Comparison of ENCODE assay signal across 7 mouse cellular contexts in genomic region chr2:30692561-30693205, GRCm38 (mm10).
DNase-seq lines count a peak whose midpoint lies in the region; ATAC-seq and TF ChIP-seq lines count a peak whose summit lies in the region.

No protein-coding gene starts in this region.

- peak; percentile 44 for ATAC-seq in heart, embryonic 14.5 days (ENCODE audit: insufficient number of reproducible peaks, insufficient read depth, low FRiP score, low read depth)
- peak; percentile 93 for ATAC-seq in midbrain, embryonic 11.5 days (ENCODE audit: low FRiP score)

- peak; percentile 50 for DNase-seq in urinary bladder, postnatal 14 days (ENCODE audit: low spot score)
- DNase-seq in urinary bladder, postnatal 10 days (ENCODE audit: low spot score), result no peak
- DNase-seq in embryo, embryonic 10.5 days (ENCODE audit: low spot score), result peak; percentile 92
- DNase-seq in kidney, postnatal 4 days, result peak; percentile 75 to 83
- DNase-seq in midbrain, embryonic 11.5 days (ENCODE audit: low spot score, missing footprints), result peak; percentile 97

- H3K9me3 ChIP-seq in heart, embryonic 14.5 days (ENCODE audit: control insufficient read depth, low read length), result no peaks in the 10 kb centered on the region
- H3K9me3 ChIP-seq in midbrain, embryonic 11.5 days (ENCODE audit: control insufficient read depth, low read length), result no peaks in the 10 kb centered on the region

- H3K9ac ChIP-seq in heart, embryonic 14.5 days (ENCODE audit: low read length), result peak overlapping the region; percentile 55
- peak overlapping the region; percentile 67 for H3K9ac ChIP-seq in midbrain, embryonic 11.5 days (ENCODE audit: low read length)

- H3K4me2 ChIP-seq in heart, embryonic 14.5 days (ENCODE audit: low read length), result peak overlapping the region; percentile 83
- H3K4me2 ChIP-seq in midbrain, embryonic 11.5 days, result peak overlapping the region; percentile 50

- TF ChIP-seq CTCF in testis, adult 2 months (IDR thresholded peaks at IDR 0.05; ENCODE audit: control insufficient read depth, insufficient read depth, insufficient replicate concordance, low read depth, low read length), result no peak

- H3K4me1 ChIP-seq in heart, embryonic 14.5 days (ENCODE audit: control insufficient read depth in 2 of 2, insufficient read depth in 2 of 2, low read length in 2 of 2), result peaks cover 41 to 52% of the 10 kb centered on the region in 2 experiments
- peaks cover 39% of the 10 kb centered on the region for H3K4me1 ChIP-seq in midbrain, embryonic 11.5 days (ENCODE audit: control insufficient read depth, insufficient read depth, low read length)
- H3K4me1 ChIP-seq in testis, adult 2 months (ENCODE audit: control insufficient read depth, insufficient read depth, low read length), result peaks cover 10% of the 10 kb centered on the region

- no peak for TF ChIP-seq POLR2A in testis, adult 2 months (IDR thresholded peaks at IDR 0.05; ENCODE audit: control insufficient read depth, low read depth, low read length)

- WGBS in heart, embryonic 14.5 days, result 4% methylated on average over 13 of the region's 13 CpGs
- under 1% methylated on average over 13 of the region's 13 CpGs for WGBS in midbrain, embryonic 11.5 days

- no peaks in the 10 kb centered on the region for H3K27me3 ChIP-seq in heart, embryonic 14.5 days (ENCODE audit: control insufficient read depth, insufficient read depth, low read length)
- no peaks in the 10 kb centered on the region for H3K27me3 ChIP-seq in midbrain, embryonic 11.5 days (ENCODE audit: control insufficient read depth, insufficient read depth, low read length)
- H3K27me3 ChIP-seq in testis, adult 2 months (ENCODE audit: control insufficient read depth, insufficient read depth, low read length), result no peaks in the 10 kb centered on the region

- peak overlapping the region in 1 of 2 experiments; percentile 45; a peak in 3 of 4 replicates for H3K4me3 ChIP-seq in heart, embryonic 14.5 days (ENCODE audit: control insufficient read depth in 1 of 2, insufficient read depth in 1 of 2, low read depth in 1 of 2, low read length in 2 of 2)
- peak overlapping the region; percentile 26; the same call in 1 of the 2 replicates for H3K4me3 ChIP-seq in midbrain, embryonic 11.5 days (ENCODE audit: low read depth, low read length)
- H3K4me3 ChIP-seq in testis, adult 2 months (ENCODE audit: control insufficient read depth, low read depth, low read length), result peak overlapping the region; percentile 78

- H3K27ac ChIP-seq in heart, embryonic 14.5 days (replicated peaks in 1 of 2; ENCODE audit: control insufficient read depth in 1 of 2, insufficient read depth in 1 of 2, low read depth in 2 of 2, low read length in 2 of 2), result peak overlapping the region; percentile 76 to 95
- H3K27ac ChIP-seq in midbrain, embryonic 11.5 days (ENCODE audit: low read depth, low read length), result peak overlapping the region; percentile 99
- no peak overlapping the region for H3K27ac ChIP-seq in testis, adult 2 months (ENCODE audit: control insufficient read depth, insufficient read depth, low read depth, low read length)

- no peaks in the 10 kb centered on the region for H3K36me3 ChIP-seq in heart, embryonic 14.5 days (ENCODE audit: control insufficient read depth, insufficient read depth, low read length)
- no peaks in the 10 kb centered on the region for H3K36me3 ChIP-seq in midbrain, embryonic 11.5 days (ENCODE audit: control insufficient read depth, insufficient read depth, low read length)
- no peaks in the 10 kb centered on the region for H3K36me3 ChIP-seq in testis, adult 2 months (ENCODE audit: control insufficient read depth, insufficient read depth, low read length)
